Mouse (Mus musculus) forebrain, embryonic 12.5 days (tissue): ENCODE measurements around the gene Elk4. TPM values are rescaled to one million over a fixed set of nuclear protein-coding genes. Genes with fewer than 3 reads are reported as not detected.

Experiments used
- ATAC-seq: fragments of 200-750 bp; cut with Nextera tagmentation; 2 replicates; pipeline ENCODE4 v1.8.0; 2017; ENCODE audit warnings: moderate TSS enrichment; ENCODE audit not compliant: low FRiP score
- H3K27ac ChIP-seq: fragments of 300-500 bp; sonication (generic); 2 replicates; pipeline ENCODE4 v1.5.1; 2016; ENCODE audit warnings: mild to moderate bottlenecking
- H3K27me3 ChIP-seq: fragments of 300-500 bp; sonication (generic); 2 replicates; pipeline ENCODE4 v1.6.1; 2016; ENCODE audit warnings: mild to moderate bottlenecking
- H3K36me3 ChIP-seq: fragments of 300-500 bp; sonication (generic); replicated peaks from 2 replicates; pipeline ENCODE4 v1.6.1; 2016; ENCODE audit warnings: mild to moderate bottlenecking
- H3K4me1 ChIP-seq: fragments of 300-500 bp; sonication (generic); 2 replicates; pipeline ENCODE4 v1.6.1; 2016
- H3K4me2 ChIP-seq: fragments of 300-500 bp; sonication (generic); 2 replicates; pipeline ENCODE4 v1.6.1; 2016; ENCODE audit warnings: mild to moderate bottlenecking, moderate library complexity
- H3K4me3 ChIP-seq: fragments of 300-500 bp; sonication (generic); replicated peaks from 2 replicates; pipeline ENCODE4 v1.5.1; 2016; ENCODE audit warnings: mild to moderate bottlenecking
- H3K9ac ChIP-seq: fragments of 300-500 bp; sonication (generic); 2 replicates; pipeline ENCODE4 v1.6.1; 2016; ENCODE audit warnings: mild to moderate bottlenecking
- H3K9me3 ChIP-seq: fragments of 300-500 bp; sonication (generic); 2 replicates; pipeline ENCODE4 v1.6.1; 2016
- WGBS: fragments of 180-500 bp; shearing (Covaris S2); methylation state at CpG from one replicate; pipeline ENCODE4 v1.1.7; 2016; 5-methylcytosine and 5-hydroxymethylcytosine counted together
- polyA plus RNA-seq: library from polyadenylated mRNA; unstranded; fragments of >200 nt; fragmentation: Nextera tagmentation; extraction: Ambion mirVana; gene quantifications from 2 replicates; pipeline ENCODE4 v1.2.1, GENCODE M21; 2016

Gene Elk4
- polyA plus RNA-seq, 1 experiment from 2014 or later: 19.9 TPM

DNA sequence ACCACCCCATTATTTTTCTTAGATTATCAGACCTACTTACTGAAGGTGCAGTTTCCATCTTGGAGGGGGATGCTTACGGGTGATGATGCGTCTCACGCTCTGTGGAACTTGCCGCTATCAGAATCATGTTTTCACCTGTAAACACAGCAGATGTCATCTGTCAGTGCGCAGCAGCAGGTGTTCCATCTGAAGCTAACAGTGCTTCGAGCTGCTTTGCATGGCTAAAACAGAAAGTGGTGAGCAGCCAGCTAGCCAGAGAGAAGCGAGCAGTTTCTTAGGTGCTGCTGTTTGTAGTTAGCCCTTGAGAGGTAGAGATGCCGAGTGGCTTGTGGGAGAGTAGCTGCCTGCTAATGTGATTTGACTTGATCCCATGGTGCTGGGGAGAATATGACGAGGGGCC, 21.0 kb downstream of the Elk4 start:
- ATAC-seq: no peak
- no peaks in the 10 kb centered on the region for H3K27me3 ChIP-seq
- no peaks in the 10 kb centered on the region for H3K4me1 ChIP-seq
- no peak overlapping the region for H3K4me2 ChIP-seq
- no peak overlapping the region for H3K9ac ChIP-seq
- H3K4me3 ChIP-seq: no peak overlapping the region
- WGBS: 87% methylated on average over 9 of the region's 9 CpGs
- no peak overlapping the region for H3K27ac ChIP-seq
- peaks cover 85% of the 10 kb centered on the region for H3K36me3 ChIP-seq
- no peaks in the 10 kb centered on the region for H3K9me3 ChIP-seq

DNA sequence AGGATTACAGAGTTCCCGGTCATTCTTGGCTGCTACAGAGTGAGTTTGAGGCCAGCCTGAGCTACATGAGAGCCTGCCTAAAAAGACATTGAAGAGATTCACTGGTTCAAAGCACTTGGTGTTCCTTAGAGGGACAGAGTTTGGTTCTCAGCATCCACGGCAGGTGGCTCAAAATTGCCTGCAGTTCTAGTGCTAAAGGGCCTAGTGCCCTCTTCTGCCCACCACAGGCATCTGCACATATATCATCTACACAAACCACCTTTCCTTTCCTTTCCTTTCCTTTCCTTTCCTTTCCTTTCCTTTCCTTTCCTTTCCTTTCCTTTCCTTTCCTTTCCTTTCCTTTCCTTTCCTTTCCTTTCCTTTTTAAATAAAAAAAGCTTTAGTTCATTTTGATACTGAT, 23.2 kb downstream of the Elk4 start:
- Histone ChIP-seq H3K27ac (no peak overlapping the region), H3K4me1 (no peaks in the 10 kb centered on the region), H3K4me2 (no peak overlapping the region), H3K9me3 (no peaks in the 10 kb centered on the region), H3K4me3 (no peak overlapping the region), H3K9ac (no peak overlapping the region), H3K36me3 (peaks cover 75% of the 10 kb centered on the region), H3K27me3 (no peaks in the 10 kb centered on the region)
- no peak for ATAC-seq
- 67% methylated on average over 2 of the region's 2 CpGs for WGBS

DNA sequence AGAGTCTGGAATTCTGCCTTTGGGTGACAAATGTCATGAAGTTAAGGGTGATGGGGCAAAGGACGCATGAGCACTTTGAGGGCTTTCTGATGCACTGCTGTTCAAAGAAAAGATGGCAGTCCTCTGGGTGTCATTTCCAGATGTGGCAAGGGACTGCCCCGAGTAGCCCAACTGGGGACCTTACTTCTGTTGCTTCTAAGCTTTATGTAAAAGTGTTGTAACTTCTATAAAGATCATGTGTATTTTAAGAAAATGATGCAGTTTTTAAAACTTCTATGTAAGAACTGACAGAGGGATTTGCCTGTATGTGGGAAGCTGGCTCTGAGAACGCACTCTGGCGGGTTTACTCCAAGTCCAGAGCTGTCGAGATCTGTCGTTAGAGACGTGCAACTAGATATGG, 24.8 kb downstream of the Elk4 start:
- no peak for ATAC-seq
- WGBS: 90% methylated on average over 7 of the region's 7 CpGs
- H3K36me3 ChIP-seq: peaks cover 62% of the 10 kb centered on the region

DNA sequence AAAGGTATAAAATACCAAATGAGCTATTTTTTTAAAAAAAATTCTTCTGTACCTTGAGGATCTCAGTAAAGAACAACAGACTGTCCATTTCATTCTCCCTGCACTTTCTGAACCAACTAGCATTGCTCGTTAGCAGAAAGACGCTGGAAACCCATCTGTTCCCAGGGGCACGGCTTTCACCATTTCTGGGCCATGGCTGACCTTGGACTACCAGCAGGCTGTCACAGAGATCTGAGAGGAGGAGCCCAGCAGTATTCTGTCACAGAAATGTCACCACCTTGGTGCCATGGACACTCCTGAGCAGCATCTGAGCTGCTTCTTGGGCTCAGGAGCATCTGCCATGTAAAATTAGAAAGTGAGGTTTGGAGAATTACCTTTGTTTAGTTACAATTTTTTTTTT, 30.3 kb downstream of the Elk4 start:
- H3K4me3 ChIP-seq: no peak overlapping the region
- WGBS: 56% methylated on average over 3 of the region's 3 CpGs
- peaks cover 15% of the 10 kb centered on the region for H3K36me3 ChIP-seq
- no peaks in the 10 kb centered on the region for H3K27me3 ChIP-seq
- ATAC-seq: no peak
- no peak overlapping the region for H3K27ac ChIP-seq
- no peak overlapping the region for H3K4me2 ChIP-seq
- H3K4me1 ChIP-seq: no peaks in the 10 kb centered on the region
- H3K9me3 ChIP-seq: no peaks in the 10 kb centered on the region
- H3K9ac ChIP-seq: no peak overlapping the region

More for the DNA sequence above, 24.8 kb downstream of the Elk4 start:
- Histone ChIP-seq H3K27ac (no peak overlapping the region), H3K4me3 (no peak overlapping the region), H3K27me3 (no peaks in the 10 kb centered on the region), H3K9ac (no peak overlapping the region), H3K4me2 (no peak overlapping the region), H3K9me3 (no peaks in the 10 kb centered on the region), H3K4me1 (no peaks in the 10 kb centered on the region)

DNA sequence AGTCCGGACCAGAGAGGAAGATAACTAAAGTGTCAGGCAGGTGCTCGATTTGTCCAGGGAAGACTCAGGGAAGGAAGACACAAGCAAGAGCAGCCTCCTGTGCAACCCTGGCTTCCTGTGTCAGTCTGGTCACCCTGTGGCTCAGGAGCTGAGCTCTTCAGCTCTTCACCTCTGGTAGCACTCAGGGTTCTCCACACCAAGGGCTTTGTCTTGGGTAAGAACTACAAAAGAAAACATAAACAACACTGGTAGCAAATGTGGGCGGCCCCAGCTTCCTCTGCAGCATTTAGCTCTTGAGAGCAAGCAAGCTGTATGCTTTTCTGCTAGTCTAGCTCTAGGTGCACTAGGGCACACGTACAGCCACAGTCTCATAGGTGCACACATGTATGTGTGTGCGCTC, 31.3 kb downstream of the Elk4 start:
- Histone ChIP-seq H3K27me3 (no peaks in the 10 kb centered on the region), H3K36me3 (peaks cover 4% of the 10 kb centered on the region), H3K9me3 (no peaks in the 10 kb centered on the region), H3K4me1 (no peaks in the 10 kb centered on the region), H3K27ac (no peak overlapping the region), H3K4me3 (no peak overlapping the region), H3K9ac (no peak overlapping the region), H3K4me2 (no peak overlapping the region)
- ATAC-seq: no peak
- WGBS: 84% methylated on average over 5 of the region's 5 CpGs

DNA sequence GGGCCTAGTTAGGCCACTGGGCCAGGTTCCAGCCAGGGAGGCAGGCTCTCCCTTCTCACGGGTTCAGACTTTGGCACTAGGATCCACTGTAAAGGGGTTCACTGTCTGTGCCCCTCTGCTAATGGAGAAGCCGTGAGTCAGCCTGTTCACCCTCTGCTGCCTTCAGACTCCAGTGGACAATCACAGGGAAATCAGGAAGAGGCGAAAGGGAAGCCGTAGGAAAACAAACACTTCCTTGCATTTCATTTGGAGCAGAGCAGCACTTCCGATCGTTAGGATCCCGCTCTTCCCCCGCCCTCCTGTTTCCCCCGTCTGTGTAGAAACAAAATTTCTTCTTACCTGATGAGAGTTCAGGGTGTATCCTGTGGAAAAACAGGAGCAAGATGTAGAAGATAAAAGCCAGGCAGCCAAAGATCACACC, 32.8 kb downstream of the Elk4 start:
- no peaks in the 10 kb centered on the region for H3K36me3 ChIP-seq
- no peak overlapping the region for H3K4me3 ChIP-seq
- no peaks in the 10 kb centered on the region for H3K9me3 ChIP-seq
- H3K4me1 ChIP-seq: no peaks in the 10 kb centered on the region
- no peaks in the 10 kb centered on the region for H3K27me3 ChIP-seq
- H3K27ac ChIP-seq: no peak overlapping the region
- WGBS: 77% methylated on average over 9 of the region's 9 CpGs
- H3K9ac ChIP-seq: no peak overlapping the region
- no peak overlapping the region for H3K4me2 ChIP-seq
- no peak for ATAC-seq

DNA sequence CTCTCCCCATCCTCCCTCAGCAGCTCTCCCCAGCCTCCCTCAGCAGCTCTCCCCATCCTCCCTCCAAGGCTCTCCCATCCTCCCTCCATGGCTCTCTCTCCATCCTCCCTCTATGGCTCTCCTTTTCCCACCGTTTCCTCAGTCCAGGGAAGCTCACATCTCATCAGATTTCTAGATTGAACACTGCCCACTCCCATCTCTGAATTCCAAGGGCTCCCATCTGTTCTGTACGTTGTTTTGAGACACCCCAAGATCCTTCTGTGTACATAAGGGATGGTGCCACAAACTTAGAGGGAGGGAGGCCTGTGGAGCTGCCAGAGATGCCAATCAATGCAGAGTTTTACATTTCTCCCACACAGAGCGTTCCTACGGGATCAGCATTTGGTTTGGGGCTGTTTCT, 36.4 kb downstream of the Elk4 start:
- WGBS: 63% methylated on average over 4 of the region's 4 CpGs

DNA sequence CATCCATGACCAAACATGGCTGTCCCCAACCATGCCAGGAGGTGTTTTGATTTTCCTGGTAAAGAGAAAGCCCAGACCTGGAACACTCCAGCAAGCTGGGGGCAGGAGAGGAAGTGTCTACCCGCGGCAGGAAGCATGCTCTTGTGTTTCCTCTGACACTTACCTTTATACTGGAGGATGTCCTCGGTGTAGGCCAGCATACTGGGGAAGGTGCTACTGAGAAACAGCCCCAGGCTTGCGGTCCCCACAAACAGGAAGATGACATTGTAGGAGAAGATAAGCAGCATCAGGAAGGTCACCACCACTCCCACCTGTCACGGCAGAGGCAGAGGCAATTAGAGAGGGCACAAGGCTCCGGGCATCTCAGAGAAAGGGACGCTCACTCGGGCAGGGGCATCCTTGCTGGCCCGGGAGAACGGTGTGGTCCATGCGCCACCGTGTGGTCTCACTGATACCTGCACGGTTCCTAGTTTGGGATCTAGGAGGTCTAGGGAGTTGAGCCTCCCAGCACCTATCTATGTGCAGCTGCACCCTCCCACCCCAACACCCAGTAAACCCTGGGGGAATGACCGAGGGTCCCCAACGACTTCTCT, 38.8 kb downstream of the Elk4 start:
- H3K4me2 ChIP-seq: no peak overlapping the region
- ATAC-seq: no peak

More for the DNA sequence above, 36.4 kb downstream of the Elk4 start:
- no peak for ATAC-seq
- Histone ChIP-seq H3K27me3 (no peaks in the 10 kb centered on the region), H3K4me1 (peaks cover 3% of the 10 kb centered on the region; the same call in 1 of the 2 replicates), H3K4me2 (no peak overlapping the region), H3K4me3 (no peak overlapping the region), H3K36me3 (no peaks in the 10 kb centered on the region), H3K27ac (no peak overlapping the region), H3K9me3 (no peaks in the 10 kb centered on the region), H3K9ac (no peak overlapping the region)

DNA sequence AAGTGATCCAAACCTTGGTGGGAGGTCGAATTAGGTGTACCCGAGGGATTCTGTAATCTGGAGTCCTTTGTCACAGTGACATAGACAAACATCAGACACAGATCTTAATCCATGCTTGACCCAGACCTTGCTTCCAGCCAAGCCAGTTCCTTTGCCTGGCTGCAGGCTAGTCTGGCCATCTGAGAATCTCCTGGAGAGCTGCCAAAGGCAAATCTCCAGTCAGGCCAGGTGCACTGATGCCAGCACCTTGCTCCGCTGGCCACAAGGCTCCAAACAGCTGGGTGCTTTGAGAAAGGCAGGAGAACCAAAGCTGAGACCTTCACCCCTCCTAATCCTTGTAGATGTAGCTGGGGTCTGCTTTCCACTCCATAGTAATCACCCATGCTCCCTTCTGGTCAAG, 44.3 kb downstream of the Elk4 start:
- no peaks in the 10 kb centered on the region for H3K36me3 ChIP-seq
- H3K9ac ChIP-seq: no peak overlapping the region
- H3K9me3 ChIP-seq: no peaks in the 10 kb centered on the region
- H3K4me3 ChIP-seq: no peak overlapping the region
- H3K4me1 ChIP-seq: no peaks in the 10 kb centered on the region
- H3K4me2 ChIP-seq: no peak overlapping the region
- no peak overlapping the region for H3K27ac ChIP-seq
- 87% methylated on average over 3 of the region's 3 CpGs for WGBS
- no peaks in the 10 kb centered on the region; the same call in 1 of the 2 replicates for H3K27me3 ChIP-seq
- no peak for ATAC-seq

More for the DNA sequence above, 38.8 kb downstream of the Elk4 start:
- no peak overlapping the region for H3K4me3 ChIP-seq
- peaks cover 3% of the 10 kb centered on the region; the same call in 1 of the 2 replicates for H3K4me1 ChIP-seq
- no peaks in the 10 kb centered on the region for H3K9me3 ChIP-seq
- H3K27ac ChIP-seq: no peak overlapping the region
- H3K36me3 ChIP-seq: no peaks in the 10 kb centered on the region
- H3K27me3 ChIP-seq: no peaks in the 10 kb centered on the region
- WGBS: 27% methylated on average over 15 of the region's 15 CpGs
- H3K9ac ChIP-seq: no peak overlapping the region

DNA sequence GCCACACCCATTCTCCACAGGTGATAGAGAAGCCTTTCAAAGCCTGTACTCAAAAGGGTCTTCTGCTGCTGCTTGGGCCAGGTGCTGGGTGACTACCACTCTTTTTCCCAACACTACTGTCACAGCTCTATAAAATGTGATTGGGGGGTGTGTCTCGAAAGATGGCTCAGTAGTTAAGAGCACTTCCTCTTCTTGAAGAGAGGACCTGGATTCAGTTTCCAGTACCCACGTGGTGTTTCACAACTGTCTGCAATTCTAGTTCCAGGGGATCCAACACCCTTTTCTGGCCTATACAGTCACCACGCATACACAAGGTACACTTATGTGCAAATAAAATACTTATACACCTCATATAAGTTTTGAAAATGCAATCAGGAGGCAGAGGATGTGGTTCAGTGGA, 47.0 kb downstream of the Elk4 start:
- 92% methylated on average over 3 of the region's 3 CpGs for WGBS
- no peak overlapping the region for H3K4me3 ChIP-seq
- H3K36me3 ChIP-seq: no peaks in the 10 kb centered on the region
- no peak overlapping the region for H3K9ac ChIP-seq
- no peak for ATAC-seq
- H3K4me1 ChIP-seq: no peaks in the 10 kb centered on the region
- no peak overlapping the region for H3K27ac ChIP-seq
- H3K4me2 ChIP-seq: no peak overlapping the region
- H3K9me3 ChIP-seq: no peaks in the 10 kb centered on the region
- no peaks in the 10 kb centered on the region; the same call in 1 of the 2 replicates for H3K27me3 ChIP-seq

DNA sequence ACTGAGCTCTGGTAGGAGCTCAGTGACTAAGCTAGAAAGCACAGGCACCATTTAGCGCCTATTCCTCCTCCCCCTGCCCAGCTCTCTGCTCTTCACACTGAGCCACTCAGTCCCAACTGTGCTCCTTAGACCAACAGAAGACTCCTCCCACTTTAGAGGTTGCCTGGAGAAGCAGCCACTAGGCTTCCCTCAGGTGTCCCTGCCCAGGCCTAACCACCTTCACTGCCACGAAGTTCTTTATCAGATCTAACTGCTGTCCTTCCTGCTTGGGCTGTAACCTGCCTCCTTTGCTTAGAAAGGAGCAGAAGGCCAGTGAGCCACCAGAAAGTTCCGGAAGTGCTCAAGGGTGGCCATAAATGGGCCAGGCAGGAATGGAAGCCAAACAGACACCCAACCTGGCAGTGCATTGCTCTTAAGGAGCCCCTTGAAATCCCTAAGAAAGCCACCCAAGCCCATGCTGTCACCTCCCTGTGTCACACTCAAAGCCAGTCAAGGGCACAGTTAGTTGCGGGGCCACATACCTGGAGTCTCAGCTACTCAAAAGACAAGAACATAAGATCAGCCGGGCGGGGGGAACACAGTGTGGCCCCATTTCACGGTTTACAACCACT, 47.8 kb downstream of the Elk4 start:
- Histone ChIP-seq H3K4me2 (no peak overlapping the region), H3K27ac (no peak overlapping the region), H3K4me3 (no peak overlapping the region), H3K27me3 (no peaks in the 10 kb centered on the region; the same call in 1 of the 2 replicates), H3K4me1 (no peaks in the 10 kb centered on the region), H3K36me3 (no peaks in the 10 kb centered on the region), H3K9ac (no peak overlapping the region), H3K9me3 (no peaks in the 10 kb centered on the region)
- ATAC-seq: no peak
- WGBS: 87% methylated on average over 7 of the region's 7 CpGs

DNA sequence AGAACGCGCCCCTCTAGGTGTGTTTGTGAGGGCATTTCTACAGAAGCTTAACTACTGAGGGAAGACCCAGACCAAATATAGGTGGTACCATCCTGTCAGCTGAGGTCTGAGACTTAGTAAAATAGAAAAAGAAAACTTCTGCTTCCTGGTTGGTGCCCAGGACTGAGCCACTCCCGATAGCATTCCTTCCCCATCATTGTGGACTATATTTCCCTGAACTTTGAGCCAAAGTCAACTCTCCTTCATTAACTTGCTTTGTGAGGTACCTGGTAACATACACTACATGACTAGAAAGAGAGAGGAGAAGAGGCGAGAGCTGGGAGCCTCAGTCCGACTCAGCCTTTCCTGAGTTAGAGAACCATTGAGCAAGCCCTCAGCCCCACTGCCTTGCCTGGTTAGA, 51.2 kb downstream of the Elk4 start:
- WGBS: 95% methylated on average over 5 of the region's 5 CpGs
- H3K4me3 ChIP-seq: no peak overlapping the region

More for the DNA sequence above, 51.2 kb downstream of the Elk4 start:
- Histone ChIP-seq H3K27ac (no peak overlapping the region), H3K9ac (no peak overlapping the region), H3K27me3 (no peaks in the 10 kb centered on the region; the same call in 1 of the 2 replicates), H3K4me2 (no peak overlapping the region), H3K9me3 (no peaks in the 10 kb centered on the region), H3K4me1 (no peaks in the 10 kb centered on the region), H3K36me3 (no peaks in the 10 kb centered on the region)
- ATAC-seq: no peak
